Mouse (Mus musculus) intestine, embryonic 14.5 days (tissue): ENCODE results near the gene Nup107. TPM values are rescaled to one million over a fixed set of nuclear protein-coding genes. Genes with fewer than 3 reads are reported as not detected.
"Not testable (repeated sequence)": the region's sequence is repeated elsewhere in the genome, so short reads cannot be mapped to it uniquely, and the experiment has no call there.

Experiments used
- ATAC-seq: fragments of 200-750 bp; cut with Nextera tagmentation; replicated peaks from 2 replicates; pipeline ENCODE4 v1.8.0; 2017; ENCODE audit warnings: low read depth, moderate number of reproducible peaks, moderate TSS enrichment, moderate library complexity; ENCODE audit not compliant: low FRiP score, low TSS enrichment
- DNase-seq: peaks from one replicate; pipeline ENCODE4 v3.0.0-alpha.2; 2018; ENCODE audit warnings: low spot score
- H3K27ac ChIP-seq: fragments of 300-500 bp; sonication (generic); 2 replicates; pipeline ENCODE4 v1.5.1; 2014; ENCODE audit warnings: low read depth, mild to moderate bottlenecking, control low read depth
- H3K27me3 ChIP-seq: fragments of 300-500 bp; sonication (generic); replicated peaks from 2 replicates; pipeline ENCODE4 v1.6.1; 2014; ENCODE audit warnings: low read length, control low read depth; ENCODE audit not compliant: control insufficient read depth, insufficient read depth
- H3K36me3 ChIP-seq: fragments of 300-500 bp; sonication (generic); 2 replicates; pipeline ENCODE4 v1.6.1; 2014; ENCODE audit warnings: low read length, control low read depth; ENCODE audit not compliant: control insufficient read depth, insufficient read depth
- H3K4me1 ChIP-seq: fragments of 300-500 bp; sonication (generic); replicated peaks from 2 replicates; pipeline ENCODE4 v1.6.1; 2014; ENCODE audit warnings: low read length, control low read depth, mixed read lengths; ENCODE audit not compliant: control insufficient read depth, insufficient read depth
- H3K4me2 ChIP-seq: fragments of 300-500 bp; sonication (generic); 2 replicates; pipeline ENCODE4 v1.6.1; 2014; ENCODE audit warnings: low read length
- H3K4me3 ChIP-seq: fragments of 300-500 bp; sonication (generic); 2 replicates; pipeline ENCODE4 v1.5.1; 2014; ENCODE audit warnings: low read depth, low read length, control low read depth, mixed read lengths
- H3K9ac ChIP-seq: fragments of 300-500 bp; sonication (generic); 2 replicates; pipeline ENCODE4 v1.6.1; 2014; ENCODE audit warnings: mild to moderate bottlenecking, low read length
- H3K9me3 ChIP-seq: fragments of 300-500 bp; sonication (generic); 2 replicates; pipeline ENCODE4 v1.6.1; 2016; ENCODE audit warnings: low read length, control low read depth; ENCODE audit not compliant: control insufficient read depth
- WGBS: fragments of 180-500 bp; shearing (Covaris S2); extraction: QIAGEN DNeasy Blood & Tissue Kit; methylation state at CpG from one replicate; pipeline ENCODE4 v1.1.7; 2014; 5-methylcytosine and 5-hydroxymethylcytosine counted together
- polyA plus RNA-seq: library from polyadenylated mRNA; unstranded; fragments of >200 nt; fragmentation: Nextera tagmentation; extraction: Ambion mirVana; gene quantifications from 2 replicates; pipeline ENCODE4 v1.2.1, GENCODE M21; 2014

Gene Nup107
- polyA plus RNA-seq, 1 experiment from 2014 or later: 60.8 TPM

GRCm38 (mm10) chr10:117736573-117736972 lies 55.9 kb downstream of the Nup107 start:
- DNase-seq: no peak
- Histone ChIP-seq H3K27ac (no peak overlapping the region), H3K9ac (no peak overlapping the region), H3K4me3 (no peak overlapping the region), H3K36me3 (peaks cover 41% of the 10 kb centered on the region), H3K27me3 (no peaks in the 10 kb centered on the region), H3K4me1 (no peaks in the 10 kb centered on the region), H3K9me3 (no peaks in the 10 kb centered on the region), H3K4me2 (no peak overlapping the region)
- 96% methylated on average over 5 of the region's 5 CpGs for WGBS
- no peak for ATAC-seq

- H3K4me1 ChIP-seq, H3K9me3 ChIP-seq, H3K27me3 ChIP-seq, H3K4me3 ChIP-seq, DNase-seq, H3K9ac ChIP-seq, ATAC-seq, H3K4me2 ChIP-seq, H3K27ac ChIP-seq: not testable (repeated sequence)
- 88% methylated on average over 11 of the region's 12 CpGs for WGBS
- H3K36me3 ChIP-seq: peaks cover 38% of the 10 kb centered on the region
These were observed 57.1 kb downstream of the Nup107 start for GRCm38 (mm10) chr10:117735396-117735795.

DNA sequence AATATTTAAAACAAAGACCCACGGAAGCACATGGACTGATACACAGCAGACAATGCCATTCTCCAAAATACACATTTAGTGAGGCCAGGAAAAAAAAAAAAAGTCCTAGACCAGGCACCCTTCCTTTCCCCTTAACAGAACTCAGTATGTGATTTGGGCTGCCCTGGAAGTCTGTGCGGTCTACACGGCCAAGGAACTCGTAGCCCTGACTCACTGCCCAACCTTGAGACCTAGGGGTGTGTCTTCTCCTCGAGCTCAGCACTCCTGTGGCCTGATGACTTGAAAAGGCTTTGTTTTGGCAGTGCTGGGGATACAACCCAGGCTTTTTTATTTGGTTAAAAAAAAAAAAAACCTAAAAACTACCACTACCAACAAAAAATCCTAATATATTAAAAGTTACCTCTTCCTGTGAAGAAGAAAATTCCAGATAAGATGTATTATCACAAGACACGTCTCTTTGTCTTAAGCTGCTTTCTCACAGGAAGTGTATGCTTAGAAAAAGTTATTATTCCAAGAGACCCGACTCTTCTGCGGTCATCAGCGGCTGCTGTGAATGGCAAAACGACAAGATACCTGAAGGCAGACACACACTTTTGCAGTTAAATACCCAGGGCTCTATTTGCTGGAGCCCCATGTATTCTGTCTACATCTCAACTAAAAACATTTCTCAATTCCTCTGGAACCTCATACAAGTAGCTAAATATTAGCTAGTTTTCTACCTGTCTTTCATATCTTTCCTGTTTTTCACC lies 58.2 kb downstream of the Nup107 start:
- not testable (repeated sequence) for DNase-seq, H3K4me2 ChIP-seq, H3K9ac ChIP-seq, ATAC-seq, H3K27ac ChIP-seq, H3K4me1 ChIP-seq, H3K27me3 ChIP-seq, H3K9me3 ChIP-seq, H3K4me3 ChIP-seq
- 64% methylated on average over 9 of the region's 10 CpGs for WGBS
- peaks cover 29% of the 10 kb centered on the region for H3K36me3 ChIP-seq

DNA sequence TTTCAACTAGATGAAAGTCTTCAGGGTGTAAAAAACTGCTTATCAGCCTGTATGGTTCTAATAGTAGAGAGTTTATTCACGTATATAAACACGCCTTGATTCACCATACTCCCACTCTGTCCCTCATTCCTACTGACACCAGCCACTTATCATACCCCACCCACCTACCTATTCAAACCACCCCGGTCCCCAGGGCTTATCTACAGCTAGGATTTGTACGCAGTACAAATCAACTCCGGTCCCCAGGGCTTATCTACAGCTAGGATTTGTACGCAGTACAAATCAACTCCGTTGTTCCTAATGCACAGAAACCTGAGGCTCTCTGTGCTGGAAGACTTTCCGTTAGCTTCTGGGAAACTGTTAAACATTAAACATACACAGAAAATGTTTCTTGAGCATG lies 58.9 kb downstream of the Nup107 start:
- H3K4me1 ChIP-seq, H3K27ac ChIP-seq, H3K27me3 ChIP-seq, H3K9me3 ChIP-seq, H3K9ac ChIP-seq, H3K4me2 ChIP-seq, DNase-seq, ATAC-seq, H3K4me3 ChIP-seq: not testable (repeated sequence)
- H3K36me3 ChIP-seq: peaks cover 23% of the 10 kb centered on the region
- WGBS: 59% methylated on average over 8 of the region's 8 CpGs

DNA sequence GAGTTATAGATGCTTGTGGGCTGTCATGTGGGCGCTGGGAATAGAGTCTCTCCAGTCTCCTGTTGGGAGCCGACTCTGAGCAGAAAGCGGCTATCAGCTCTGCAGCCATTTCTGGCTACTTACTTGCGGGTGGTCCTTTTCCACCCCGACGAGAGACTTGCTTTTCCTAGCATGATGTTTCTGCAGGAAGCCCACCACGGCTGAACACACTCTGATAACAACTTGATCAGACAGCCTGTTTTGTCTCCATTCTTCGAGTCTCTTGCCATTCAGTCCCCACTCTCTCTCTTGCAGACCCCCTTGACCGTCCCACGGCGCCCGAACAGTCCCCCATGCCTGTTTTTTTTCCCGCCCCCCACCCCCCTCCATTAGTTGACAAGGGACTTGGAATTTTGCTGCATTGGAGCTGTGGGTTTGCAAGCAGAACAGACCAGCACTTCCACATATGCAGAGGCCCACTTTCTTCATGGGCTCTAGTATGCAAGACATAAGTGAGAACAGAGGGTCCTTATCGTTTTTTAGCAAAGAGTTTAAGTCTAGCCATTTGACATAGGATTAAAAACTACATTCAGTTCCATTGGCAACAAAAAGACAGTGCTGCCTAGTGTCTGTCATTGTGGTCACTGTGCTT lies 59.4 kb downstream of the Nup107 start:
- Histone ChIP-seq H3K9me3 (no peaks in the 10 kb centered on the region), H3K9ac (no peak overlapping the region), H3K4me3 (no peak overlapping the region), H3K36me3 (peaks cover 18% of the 10 kb centered on the region), H3K27me3 (no peaks in the 10 kb centered on the region), H3K4me1 (no peaks in the 10 kb centered on the region; the same call in 1 of the 2 replicates), H3K4me2 (no peak overlapping the region), H3K27ac (no peak overlapping the region)
- ATAC-seq (no peak), DNase-seq (no peak)
- 81% methylated on average over 14 of the region's 14 CpGs for WGBS

DNA sequence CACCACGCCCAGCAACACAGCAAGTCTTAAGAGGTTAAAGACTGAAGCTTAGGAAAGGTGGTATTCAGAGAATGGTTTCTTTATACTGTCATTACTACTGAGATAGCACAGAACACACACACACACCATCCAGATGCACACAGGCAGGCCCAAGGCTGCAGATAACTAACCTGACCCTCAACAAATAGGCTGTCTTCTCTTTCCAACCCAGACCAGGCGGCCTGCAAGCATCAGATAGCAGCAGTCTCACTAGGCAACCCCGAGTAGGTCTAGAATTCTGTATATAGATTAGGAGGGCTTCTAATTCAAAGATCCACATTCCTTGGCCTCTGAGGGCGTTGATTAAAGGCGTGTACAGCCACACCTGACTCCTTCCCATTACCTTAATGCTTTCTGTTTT lies 60.3 kb downstream of the Nup107 start:
- Histone ChIP-seq H3K4me3 (no peak overlapping the region), H3K36me3 (peaks cover 11% of the 10 kb centered on the region), H3K4me1 (no peaks in the 10 kb centered on the region; the same call in 1 of the 2 replicates), H3K4me2 (no peak overlapping the region), H3K27me3 (no peaks in the 10 kb centered on the region), H3K9me3 (no peaks in the 10 kb centered on the region), H3K27ac (no peak overlapping the region), H3K9ac (no peak overlapping the region)
- WGBS: 77% methylated on average over 5 of the region's 5 CpGs
- DNase-seq: no peak
- ATAC-seq: no peak

GRCm38 (mm10) chr10:117731244-117732101 lies 61.0 kb downstream of the Nup107 start:
- no peak overlapping the region for H3K9ac ChIP-seq
- WGBS: 58% methylated on average over 14 of the region's 15 CpGs
- no peak overlapping the region for H3K4me2 ChIP-seq
- no peaks in the 10 kb centered on the region for H3K27me3 ChIP-seq
- DNase-seq (peak; percentile 64), ATAC-seq (no peak)
- H3K4me1 ChIP-seq: no peaks in the 10 kb centered on the region; the same call in 1 of the 2 replicates
- H3K9me3 ChIP-seq: no peaks in the 10 kb centered on the region
- H3K36me3 ChIP-seq: peaks cover 4% of the 10 kb centered on the region
- no peak overlapping the region for H3K27ac ChIP-seq
- no peak overlapping the region for H3K4me3 ChIP-seq

GRCm38 (mm10) chr10:117730637-117731203 lies 61.8 kb downstream of the Nup107 start:
- Histone ChIP-seq H3K9ac (no peak overlapping the region), H3K27me3 (no peaks in the 10 kb centered on the region), H3K9me3 (no peaks in the 10 kb centered on the region), H3K4me2 (no peak overlapping the region), H3K27ac (no peak overlapping the region), H3K4me1 (no peaks in the 10 kb centered on the region; the same call in 1 of the 2 replicates), H3K36me3 (no peaks in the 10 kb centered on the region), H3K4me3 (no peak overlapping the region)
- ATAC-seq (no peak), DNase-seq (no peak)
- 93% methylated on average over 12 of the region's 12 CpGs for whole genome bisulfite sequencing
